9 mouse cellular contexts compared by ENCODE assay signal in genomic region chr14:75197027-75197426, GRCm38 (mm10). TPM values are rescaled to one million over a fixed set of nuclear protein-coding genes. Genes with fewer than 3 reads are reported as not detected.
DNase-seq lines count a peak whose midpoint lies in the region; ATAC-seq lines count a peak whose summit lies in the region.
"Had no signal": no experiment of that assay in that cellular context is flagged by ENCODE, and none has a peak within 500 bp of the region (broad histone marks: within the 10 kb centered on the region; RNA-seq: fewer than 3 reads in every experiment).

No protein-coding gene starts in this region.

- H3K4me2 ChIP-seq in kidney, embryonic 16.5 days (replicated peaks; ENCODE audit: low read depth, low read length): no peak overlapping the region

- DNase-seq in kidney, adult 9 months: peak; percentile 54
- DNase-seq in MN1 (ENCODE audit: low spot score): peak; percentile 79
- DNase-seq in cerebellum, adult 9-10 months: peak; percentile 55
- DNase-seq in gastrocnemius, postnatal 14 days: peak; percentile 35
- DNase-seq in left cerebral cortex, postnatal 4 days: peak; percentile 57
- peak; percentile 54 for DNase-seq in retina, postnatal 7 days (ENCODE audit: low read depth, low spot score)

- no peak overlapping the region for H3K9ac ChIP-seq in kidney, embryonic 16.5 days (replicated peaks; ENCODE audit: low read length)

- intact Hi-C loops in gastrocnemius, postnatal 14 days (cut with DNase I; ENCODE audit: low total_unique reads): no loop called here
- intact Hi-C loops in left cerebral cortex, postnatal 4 days (cut with DNase I): loop anchor here (5.0 to 10.0 kb wide), 3 partner anchors 88 to 525 kb away; partner anchors contain the start of gene Zc3h13

- H3K36me3 ChIP-seq in kidney, embryonic 16.5 days (ENCODE audit: insufficient read depth, low read length): no peaks in the 10 kb centered on the region

- no peak overlapping the region for H3K27ac ChIP-seq in kidney, embryonic 16.5 days (ENCODE audit: low read length)

- no peaks in the 10 kb centered on the region for H3K27me3 ChIP-seq in kidney, embryonic 16.5 days (ENCODE audit: insufficient read depth, low read length)

- H3K4me1 ChIP-seq in kidney, embryonic 16.5 days (ENCODE audit: insufficient read depth, low read length): no peaks in the 10 kb centered on the region

- peaks cover 3% of the 10 kb centered on the region; the same call in 1 of the 2 replicates for H3K9me3 ChIP-seq in kidney, embryonic 16.5 days (ENCODE audit: low read length)

- H3K4me3 ChIP-seq in kidney, embryonic 16.5 days (ENCODE audit: low read length): no peak overlapping the region
- H3K4me3 ChIP-seq: megakaryocyte, embryonic 14.5 days had no signal

- no peak for ATAC-seq in kidney, embryonic 16.5 days (ENCODE audit: low FRiP score, low TSS enrichment)
- ATAC-seq in megakaryocyte-erythroid progenitor cell, adult 5-6 weeks (replicated peaks; ENCODE audit: low FRiP score, low TSS enrichment, poor library complexity, severe bottlenecking): no peak

- WGBS in kidney, embryonic 16.5 days: 41% methylated on average over 5 of the region's 5 CpGs

RNA-seq across cellular contexts. Expression of gene Cpb2, which starts 45.1 kb away (rescaled TPM):
- polyA plus RNA-seq in kidney, embryonic 16.5 days (2015; fragmentation: Nextera tagmentation; extraction: Ambion mirVana): 18.2 and 19.8 TPM in 2 replicates
- not detected for total RNA-seq in gastrocnemius, postnatal 14 days (2021)
- total RNA-seq in left cerebral cortex, postnatal 4 days (2021): not detected
- not detected in 2 replicates for total RNA-seq in megakaryocyte-erythroid progenitor cell, adult 5-6 weeks (2014; fragmentation: Nextera tagmentation)
- not detected in 2 replicates for total RNA-seq in megakaryocyte-erythroid progenitor cell, adult 5-6 weeks (2017)
